Mouse (Mus musculus) heart, embryonic 16.5 days (tissue): Measurements from ENCODE around the gene Nlk. TPM values are rescaled to one million over a fixed set of nuclear protein-coding genes. Genes with fewer than 3 reads are reported as not detected.
"Not testable (repeated sequence)": the region's sequence is repeated elsewhere in the genome, so short reads cannot be mapped to it uniquely, and the experiment has no call there.

Experiments
- ATAC-seq: fragments of 200-750 bp; cut with Nextera tagmentation; replicated peaks from 2 replicates; pipeline ENCODE4 v1.8.0; 2017; ENCODE audit warnings: moderate number of reproducible peaks; ENCODE audit not compliant: insufficient read depth, low FRiP score; ENCODE audit errors: extremely low read depth
- H3K27ac ChIP-seq: fragments of 300-500 bp; sonication (generic); 2 replicates; pipeline ENCODE4 v1.5.1; 2014; ENCODE audit warnings: mild to moderate bottlenecking, low read length, control low read depth, moderate library complexity
- H3K27me3 ChIP-seq: fragments of 300-500 bp; sonication (generic); 2 replicates; pipeline ENCODE4 v1.6.1; 2014; ENCODE audit warnings: low read length, mixed read lengths; ENCODE audit not compliant: control insufficient read depth, insufficient read depth
- H3K36me3 ChIP-seq: fragments of 300-500 bp; sonication (generic); 2 replicates; pipeline ENCODE4 v1.6.1; 2014; ENCODE audit not compliant: control insufficient read depth, insufficient read depth
- H3K4me1 ChIP-seq: fragments of 300-500 bp; sonication (generic); 2 replicates; pipeline ENCODE4 v1.6.1; 2014; ENCODE audit warnings: low read length, mixed read lengths; ENCODE audit not compliant: control insufficient read depth, insufficient read depth
- H3K4me2 ChIP-seq: fragments of 300-500 bp; sonication (generic); 2 replicates; pipeline ENCODE4 v1.6.1; 2014; ENCODE audit warnings: low read depth, mild to moderate bottlenecking, control low read depth, low read length
- H3K4me3 ChIP-seq: fragments of 300-500 bp; sonication (generic); 2 replicates; pipeline ENCODE4 v1.5.1; 2014; ENCODE audit warnings: mild to moderate bottlenecking, control low read depth, low read length
- H3K9ac ChIP-seq: fragments of 300-500 bp; sonication (generic); 2 replicates; pipeline ENCODE4 v1.6.1; 2014; ENCODE audit warnings: low read length, control low read depth
- H3K9me3 ChIP-seq: fragments of 300-500 bp; sonication (generic); replicated peaks from 2 replicates; pipeline ENCODE4 v1.6.1; 2016; ENCODE audit warnings: low read length; ENCODE audit not compliant: control insufficient read depth
- WGBS: fragments of 180-500 bp; shearing (Covaris S2); extraction: QIAGEN DNeasy Blood & Tissue Kit; methylation state at CpG from one replicate; pipeline ENCODE4 v1.1.7; 2014; 5-methylcytosine and 5-hydroxymethylcytosine counted together
- polyA plus RNA-seq: library from polyadenylated mRNA; unstranded; fragments of >200 nt; fragmentation: Nextera tagmentation; extraction: Ambion mirVana; gene quantifications from 2 replicates; pipeline ENCODE4 v1.2.1, GENCODE M21; 2015

Nlk gene
- polyA plus RNA-seq, 1 experiment from 2014 or later = 10.8 TPM

- ATAC-seq = no peak
Measured at GRCm38 (mm10) chr11:78598763-78599415, 98.3 kb downstream of the Nlk start.

GRCm38 (mm10) chr11:78596750-78597149, 100.4 kb downstream of the Nlk start:
- Histone ChIP-seq H3K36me3 (no peaks in the 10 kb centered on the region), H3K27ac (no peak overlapping the region), H3K27me3 (no peaks in the 10 kb centered on the region), H3K4me2 (no peak overlapping the region), H3K9me3 (no peaks in the 10 kb centered on the region), H3K4me1 (peaks cover 13% of the 10 kb centered on the region), H3K9ac (no peak overlapping the region), H3K4me3 (no peak overlapping the region)
- no peak for ATAC-seq

More at GRCm38 (mm10) chr11:78598763-78599415, 98.3 kb downstream of the Nlk start:
- Histone ChIP-seq H3K9me3 (no peaks in the 10 kb centered on the region), H3K4me2 (no peak overlapping the region), H3K4me1 (peaks cover 11% of the 10 kb centered on the region), H3K27me3 (no peaks in the 10 kb centered on the region), H3K36me3 (no peaks in the 10 kb centered on the region), H3K27ac (no peak overlapping the region), H3K4me3 (no peak overlapping the region), H3K9ac (no peak overlapping the region)
- WGBS = 73% methylated on average over 3 of the region's 3 CpGs

GRCm38 (mm10) chr11:78595773-78596172, 101.4 kb downstream of the Nlk start:
- Histone ChIP-seq H3K4me1 (peaks cover 13% of the 10 kb centered on the region), H3K4me3 (no peak overlapping the region), H3K36me3 (no peaks in the 10 kb centered on the region), H3K27ac (no peak overlapping the region), H3K4me2 (no peak overlapping the region), H3K9me3 (no peaks in the 10 kb centered on the region), H3K9ac (no peak overlapping the region), H3K27me3 (no peaks in the 10 kb centered on the region)
- ATAC-seq = no peak
- WGBS = 83% methylated on average over 2 of the region's 2 CpGs

GRCm38 (mm10) chr11:78594271-78594964, 102.8 kb downstream of the Nlk start:
- Histone ChIP-seq H3K27ac (peak overlapping the region; percentile 26), H3K4me2 (no peak overlapping the region), H3K9me3 (no peaks in the 10 kb centered on the region), H3K4me3 (no peak overlapping the region), H3K4me1 (peaks cover 16% of the 10 kb centered on the region), H3K27me3 (no peaks in the 10 kb centered on the region), H3K36me3 (peaks cover 5% of the 10 kb centered on the region; the same call in 1 of the 2 replicates), H3K9ac (no peak overlapping the region)
- 48% methylated on average over 6 of the region's 6 CpGs for WGBS
- ATAC-seq = peak; percentile 49; the same call in 1 of the 2 replicates

- H3K9ac ChIP-seq, H3K4me2 ChIP-seq, H3K9me3 ChIP-seq, H3K4me1 ChIP-seq, H3K4me3 ChIP-seq, H3K27ac ChIP-seq, ATAC-seq, H3K27me3 ChIP-seq: not testable (repeated sequence)
- WGBS = 90% methylated on average over 1 of the region's 1 CpGs
- peaks cover 21% of the 10 kb centered on the region for H3K36me3 ChIP-seq
Measured at GRCm38 (mm10) chr11:78587677-78588076, 109.5 kb downstream of the Nlk start.

- peaks cover 3% of the 10 kb centered on the region; the same call in 1 of the 2 replicates for H3K4me1 ChIP-seq
- no peak for ATAC-seq
- peaks cover 28% of the 10 kb centered on the region for H3K36me3 ChIP-seq
- no peak overlapping the region for H3K4me2 ChIP-seq
- no peak overlapping the region for H3K9ac ChIP-seq
- H3K9me3 ChIP-seq = no peaks in the 10 kb centered on the region
- H3K4me3 ChIP-seq = no peak overlapping the region
- H3K27me3 ChIP-seq = no peaks in the 10 kb centered on the region
- H3K27ac ChIP-seq = no peak overlapping the region
Measured at GRCm38 (mm10) chr11:78586099-78586498, 111.1 kb downstream of the Nlk start.

GRCm38 (mm10) chr11:78582848-78583247, 114.3 kb downstream of the Nlk start:
- Histone ChIP-seq H3K4me2 (no peak overlapping the region), H3K4me1 (no peaks in the 10 kb centered on the region), H3K27ac (no peak overlapping the region), H3K9me3 (no peaks in the 10 kb centered on the region), H3K4me3 (no peak overlapping the region), H3K9ac (no peak overlapping the region), H3K27me3 (no peaks in the 10 kb centered on the region), H3K36me3 (peaks cover 33% of the 10 kb centered on the region)
- WGBS = 58% methylated on average over 6 of the region's 6 CpGs
- ATAC-seq = no peak

GRCm38 (mm10) chr11:78574975-78575374, 122.2 kb downstream of the Nlk start:
- H3K4me2 ChIP-seq = no peak overlapping the region
- no peak overlapping the region for H3K9ac ChIP-seq
- WGBS = 59% methylated on average over 2 of the region's 2 CpGs
- no peak overlapping the region for H3K27ac ChIP-seq
- ATAC-seq = no peak
- H3K27me3 ChIP-seq = no peaks in the 10 kb centered on the region
- no peaks in the 10 kb centered on the region for H3K9me3 ChIP-seq
- H3K4me1 ChIP-seq = no peaks in the 10 kb centered on the region; the same call in 1 of the 2 replicates
- H3K36me3 ChIP-seq = peaks cover 34% of the 10 kb centered on the region
- H3K4me3 ChIP-seq = no peak overlapping the region

- no peak overlapping the region for H3K4me3 ChIP-seq
- H3K27ac ChIP-seq = no peak overlapping the region
- H3K9ac ChIP-seq = no peak overlapping the region
- H3K36me3 ChIP-seq = peaks cover 34% of the 10 kb centered on the region
- no peaks in the 10 kb centered on the region; the same call in 1 of the 2 replicates for H3K4me1 ChIP-seq
- no peaks in the 10 kb centered on the region for H3K9me3 ChIP-seq
- no peak for ATAC-seq
- H3K27me3 ChIP-seq = no peaks in the 10 kb centered on the region
- no peak overlapping the region for H3K4me2 ChIP-seq
- WGBS = 84% methylated on average over 3 of the region's 3 CpGs
Measured at GRCm38 (mm10) chr11:78574536-78574935, 122.6 kb downstream of the Nlk start.
